In the genomic region with DNA sequence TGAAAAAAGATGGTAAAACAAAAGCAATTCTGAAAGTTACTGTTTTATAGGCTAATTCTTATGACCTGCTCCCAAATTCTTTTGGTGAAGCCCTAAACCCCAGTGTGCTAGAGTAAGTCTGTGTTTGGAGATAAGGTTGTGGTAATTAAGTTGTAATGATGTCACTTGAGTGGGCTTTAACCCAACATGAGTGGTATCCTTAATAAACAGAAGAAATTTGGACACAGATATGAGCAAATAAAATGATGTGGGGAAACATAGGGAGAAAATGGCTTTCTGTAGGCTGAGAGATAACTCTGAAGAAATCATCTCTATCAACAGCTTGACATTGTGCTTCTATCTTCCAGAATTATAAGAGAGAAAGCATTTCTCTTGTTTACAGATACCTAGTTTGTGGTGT, we compare ENCODE assay signal across 28 mouse cellular contexts.
DNase-seq lines count a peak whose midpoint lies in the region; ATAC-seq and TF ChIP-seq lines count a peak whose summit lies in the region.
"Had no signal": no experiment of that assay in that cellular context is flagged by ENCODE, and none has a peak within 500 bp of the region (broad histone marks: within the 10 kb centered on the region; RNA-seq: fewer than 3 reads in every experiment).

No protein-coding gene starts in this region.

- no peak overlapping the region for H3K4me2 ChIP-seq in liver, embryonic 15.5 days
- H3K4me2 ChIP-seq in liver, postnatal 0 days (ENCODE audit: low read depth, low read length) = no peak overlapping the region
- H3K4me2 ChIP-seq in intestine, postnatal 0 days (replicated peaks; ENCODE audit: low read depth) = no peak overlapping the region
- H3K4me2 ChIP-seq: embryonic facial prominence, embryonic 12.5 days; embryonic facial prominence, embryonic 15.5 days; forebrain, embryonic 12.5 days; forebrain, embryonic 15.5 days; heart, embryonic 12.5 days; heart, embryonic 15.5 days; hindbrain, embryonic 14.5 days had no signal

- H3K4me1 ChIP-seq in liver, embryonic 15.5 days (replicated peaks) = no peaks in the 10 kb centered on the region
- H3K4me1 ChIP-seq in liver, postnatal 0 days (ENCODE audit: insufficient read depth) = no peaks in the 10 kb centered on the region
- no peaks in the 10 kb centered on the region for H3K4me1 ChIP-seq in intestine, postnatal 0 days (replicated peaks; ENCODE audit: control insufficient read depth, insufficient read depth, low read length)
- H3K4me1 ChIP-seq: embryonic facial prominence, embryonic 12.5 days; embryonic facial prominence, embryonic 15.5 days; forebrain, embryonic 12.5 days; forebrain, embryonic 15.5 days; heart, embryonic 12.5 days; heart, embryonic 15.5 days; hindbrain, embryonic 10.5 days had no signal

- 0 out of 2 replicates have a peak, but pooled peaks have one; percentile 37 for ATAC-seq in liver, embryonic 15.5 days (ENCODE audit: insufficient read depth)
- ATAC-seq in liver, postnatal 0 days = peak; percentile 27; the same call in 1 of the 2 replicates
- no peak for ATAC-seq in intestine, postnatal 0 days
- ATAC-seq: CD4-positive, CD25-positive, alpha-beta regulatory T cell, adult 4 months; forebrain, embryonic 15.5 days; hindbrain, postnatal 0 days; inflammation-experienced regulatory T-cells, adult 6 months had no signal

- H3K36me3 ChIP-seq in liver, embryonic 15.5 days (replicated peaks) = no peaks in the 10 kb centered on the region
- H3K36me3 ChIP-seq in liver, postnatal 0 days (replicated peaks; ENCODE audit: insufficient read depth, low read length) = no peaks in the 10 kb centered on the region
- H3K36me3 ChIP-seq in intestine, postnatal 0 days (ENCODE audit: control insufficient read depth, insufficient read depth) = no peaks in the 10 kb centered on the region
- H3K36me3 ChIP-seq: embryonic facial prominence, embryonic 12.5 days; embryonic facial prominence, embryonic 15.5 days; forebrain, embryonic 12.5 days; forebrain, embryonic 15.5 days; heart, embryonic 12.5 days; heart, embryonic 15.5 days; hindbrain, embryonic 10.5 days had no signal

- H3K27ac ChIP-seq in liver, embryonic 15.5 days (replicated peaks) = no peak overlapping the region
- H3K27ac ChIP-seq in liver, postnatal 0 days (ENCODE audit: low read depth) = no peak overlapping the region
- no peak overlapping the region for H3K27ac ChIP-seq in intestine, postnatal 0 days (ENCODE audit: low read depth, low read length)
- H3K27ac ChIP-seq: embryonic facial prominence, embryonic 12.5 days; embryonic facial prominence, embryonic 15.5 days; forebrain, embryonic 12.5 days; forebrain, embryonic 15.5 days; heart, embryonic 15.5 days; hindbrain, embryonic 10.5 days; hindbrain, embryonic 14.5 days; hindbrain, postnatal 0 days had no signal

- H3K9ac ChIP-seq in liver, embryonic 15.5 days = no peak overlapping the region
- no peak overlapping the region for H3K9ac ChIP-seq in liver, postnatal 0 days (replicated peaks)
- no peak overlapping the region for H3K9ac ChIP-seq in intestine, postnatal 0 days (ENCODE audit: low read depth, low read length)
- H3K9ac ChIP-seq: embryonic facial prominence, embryonic 12.5 days; embryonic facial prominence, embryonic 15.5 days; forebrain, embryonic 12.5 days; forebrain, embryonic 15.5 days; heart, embryonic 12.5 days; heart, embryonic 15.5 days; hindbrain, embryonic 14.5 days had no signal

- DNase-seq in liver = no peak
- DNase-seq in MEL-GATA-1-ER (ENCODE audit: extremely low read depth, low read depth) = peak; percentile 21
- DNase-seq in liver, postnatal 0 days = no peak
- DNase-seq in lung, postnatal 25 days (ENCODE audit: low spot score) = no peak
- no peak for DNase-seq in cerebellum, adult 11-12 months
- DNase-seq: adrenal gland, adult 2 months; adrenal gland, postnatal 14 days; cerebellum, adult 18-20 months; cerebellum, adult 9-10 months; cerebellum, postnatal 14 days; gastrocnemius, postnatal 25 days; heart, adult 18-20 months; heart, postnatal 10 days; heart, postnatal 36 days had no signal

- peak; percentile 78 for TF ChIP-seq EP300 in liver, postnatal 0 days (IDR thresholded peaks at IDR 0.05; ENCODE audit: low read depth)

- no peak overlapping the region for H3K4me3 ChIP-seq in liver, embryonic 15.5 days (replicated peaks)
- H3K4me3 ChIP-seq in liver, postnatal 0 days (ENCODE audit: low read depth, low read length) = no peak overlapping the region
- H3K4me3 ChIP-seq in intestine, postnatal 0 days (ENCODE audit: low read depth, low read length) = no peak overlapping the region
- H3K4me3 ChIP-seq: embryonic facial prominence, embryonic 12.5 days; embryonic facial prominence, embryonic 15.5 days; erythroblast, embryonic 14.5 days; forebrain, embryonic 12.5 days; forebrain, embryonic 15.5 days; heart, embryonic 12.5 days; heart, embryonic 15.5 days; hindbrain, embryonic 10.5 days had no signal

- no peak for TF ChIP-seq CTCF in liver, postnatal 0 days (IDR thresholded peaks at IDR 0.05; ENCODE audit: low read depth)
- TF ChIP-seq CTCF in intestine, postnatal 0 days (IDR thresholded peaks at IDR 0.05; ENCODE audit: low read depth) = no peak

- H3K27me3 ChIP-seq in liver, embryonic 15.5 days = no peaks in the 10 kb centered on the region
- H3K27me3 ChIP-seq in liver, postnatal 0 days (ENCODE audit: insufficient read depth, low read length) = no peaks in the 10 kb centered on the region
- H3K27me3 ChIP-seq in intestine, postnatal 0 days (replicated peaks; ENCODE audit: control insufficient read depth, insufficient read depth, low read length) = no peaks in the 10 kb centered on the region
- H3K27me3 ChIP-seq: embryonic facial prominence, embryonic 15.5 days; forebrain, embryonic 15.5 days; heart, embryonic 12.5 days; heart, embryonic 15.5 days had no signal

- H3K9me3 ChIP-seq in liver, embryonic 15.5 days (replicated peaks) = no peaks in the 10 kb centered on the region
- no peaks in the 10 kb centered on the region for H3K9me3 ChIP-seq in liver, postnatal 0 days (ENCODE audit: low read length)
- H3K9me3 ChIP-seq in intestine, postnatal 0 days (ENCODE audit: control insufficient read depth) = no peaks in the 10 kb centered on the region
- H3K9me3 ChIP-seq: embryonic facial prominence, embryonic 12.5 days; embryonic facial prominence, embryonic 15.5 days; forebrain, embryonic 12.5 days; forebrain, embryonic 15.5 days; heart, embryonic 12.5 days; heart, embryonic 15.5 days; hindbrain, embryonic 10.5 days had no signal
